Mouse (Mus musculus): ENCODE results near the gene Bst1. TPM values are rescaled to one million over a fixed set of nuclear protein-coding genes. Genes with fewer than 3 reads are reported as not detected.
A peak's percentile ranks its signal among the peaks of the same experiment; 100 is the strongest.

Bst1 gene
- 1.6 and 1.8 TPM in 2 replicates for polyA plus RNA-seq (2015; fragmentation: Nextera tagmentation; extraction: Ambion mirVana)

DNA sequence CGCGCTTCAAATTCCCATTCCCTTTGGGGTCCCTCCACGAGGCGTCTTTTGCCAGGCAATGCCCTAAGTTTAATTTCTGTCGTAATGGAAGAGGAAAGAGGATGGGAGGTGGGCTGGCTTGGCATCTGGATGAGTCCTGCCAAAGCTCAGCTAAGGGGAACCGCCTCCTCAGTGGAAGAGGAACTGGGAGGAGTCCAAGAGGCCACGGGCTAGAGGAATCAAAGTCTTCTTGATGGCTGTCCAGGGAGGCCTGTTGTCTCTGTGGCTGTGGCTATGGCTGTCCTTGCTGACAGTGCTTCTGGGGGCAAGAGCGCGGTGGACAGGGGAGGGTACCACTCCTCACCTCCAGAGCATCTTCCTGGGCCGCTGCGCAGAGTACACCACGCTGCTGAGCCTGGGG lies at the start of gene Bst1:
TSS of gene Bst1 (plus strand) at position 191 of the 400 bp plus-strand sequence.
- 46% methylated on average over 12 of the region's 12 CpGs for WGBS (ENCODE audit: insufficient replicate concordance)
- Histone ChIP-seq H3K4me2 (ENCODE audit: low read depth, low read length) (no peak within 1 kb of the TSS), H3K9ac (ENCODE audit: low read depth, low read length) (no peak within 1 kb of the TSS), H3K36me3 (ENCODE audit: control insufficient read depth, insufficient read depth) (no peaks in the 10 kb centered on the region), H3K27me3 (ENCODE audit: control insufficient read depth, insufficient read depth, low read depth, low read length) (no peaks in the 10 kb centered on the region), H3K4me3 (ENCODE audit: low read depth, low read length) (0 out of 2 replicates have a peak within 1 kb of the TSS, but pooled peaks have one; percentile 13), H3K27ac (ENCODE audit: low read length) (no peak within 1 kb of the TSS), H3K9me3 (replicated peaks; ENCODE audit: control insufficient read depth, low read length) (no peaks in the 10 kb centered on the region), H3K4me1 (ENCODE audit: control insufficient read depth, low read depth, low read length) (no peaks in the 10 kb centered on the region; the same call in 1 of the 2 replicates)
- ATAC-seq (ENCODE audit: low read depth), result no peak

- no peak overlapping the region for H3K4me2 ChIP-seq (ENCODE audit: low read depth, low read length)
- H3K27me3 ChIP-seq (ENCODE audit: control insufficient read depth, insufficient read depth, low read depth, low read length), result no peaks in the 10 kb centered on the region
- no peak overlapping the region for H3K4me3 ChIP-seq (ENCODE audit: low read depth, low read length)
- H3K9ac ChIP-seq (ENCODE audit: low read depth, low read length), result no peak overlapping the region
- WGBS (ENCODE audit: insufficient replicate concordance), result 46% methylated on average over 3 of the region's 3 CpGs
- ATAC-seq (ENCODE audit: low read depth), result no peak
- no peak overlapping the region for H3K27ac ChIP-seq (ENCODE audit: low read length)
- H3K4me1 ChIP-seq (ENCODE audit: control insufficient read depth, low read depth, low read length), result no peaks in the 10 kb centered on the region
- no peaks in the 10 kb centered on the region for H3K9me3 ChIP-seq (replicated peaks; ENCODE audit: control insufficient read depth, low read length)
- peaks cover 5% of the 10 kb centered on the region for H3K36me3 ChIP-seq (ENCODE audit: control insufficient read depth, insufficient read depth)
Measured at GRCm38 (mm10) chr5:43770618-43771354, 47.9 kb upstream of the Bst1 start.

GRCm38 (mm10) chr5:43771555-43771954 lies 47.1 kb upstream of the Bst1 start:
- Histone ChIP-seq H3K9ac (ENCODE audit: low read depth, low read length) (no peak overlapping the region), H3K4me2 (ENCODE audit: low read depth, low read length) (no peak overlapping the region), H3K27ac (ENCODE audit: low read length) (no peak overlapping the region), H3K36me3 (ENCODE audit: control insufficient read depth, insufficient read depth) (peaks cover 5% of the 10 kb centered on the region), H3K4me1 (ENCODE audit: control insufficient read depth, low read depth, low read length) (peaks cover 3% of the 10 kb centered on the region), H3K4me3 (ENCODE audit: low read depth, low read length) (no peak overlapping the region), H3K27me3 (ENCODE audit: control insufficient read depth, insufficient read depth, low read depth, low read length) (no peaks in the 10 kb centered on the region), H3K9me3 (replicated peaks; ENCODE audit: control insufficient read depth, low read length) (no peaks in the 10 kb centered on the region)
- WGBS (ENCODE audit: insufficient replicate concordance), result 66% methylated on average over 3 of the region's 3 CpGs
- ATAC-seq (ENCODE audit: low read depth), result no peak

DNA sequence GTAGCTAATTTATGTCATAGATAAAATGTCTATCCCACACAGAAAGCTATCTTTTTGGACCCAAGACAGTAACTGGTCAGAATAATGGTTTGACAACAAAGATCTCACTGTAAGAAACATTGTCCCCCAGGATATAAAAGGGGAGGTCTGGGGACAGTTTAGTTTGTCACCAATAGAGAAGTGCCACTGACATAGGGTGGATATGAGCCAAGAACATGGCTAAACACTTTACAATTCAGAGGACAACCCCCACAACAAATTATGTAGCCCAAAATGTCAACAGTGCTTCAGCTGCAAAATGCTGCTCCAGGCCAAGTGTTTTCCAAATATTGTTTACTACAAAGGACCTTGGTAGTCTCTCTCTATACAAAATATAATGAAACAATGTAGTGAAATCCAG lies 42.3 kb upstream of the Bst1 start:
- H3K9ac ChIP-seq (ENCODE audit: low read depth, low read length), result no peak overlapping the region
- no peak for ATAC-seq (ENCODE audit: low read depth)
- no peaks in the 10 kb centered on the region for H3K36me3 ChIP-seq (ENCODE audit: control insufficient read depth, insufficient read depth)
- H3K4me3 ChIP-seq (ENCODE audit: low read depth, low read length), result no peak overlapping the region
- no peaks in the 10 kb centered on the region for H3K9me3 ChIP-seq (replicated peaks; ENCODE audit: control insufficient read depth, low read length)
- peaks cover 8% of the 10 kb centered on the region for H3K4me1 ChIP-seq (ENCODE audit: control insufficient read depth, low read depth, low read length)
- H3K27ac ChIP-seq (ENCODE audit: low read length), result no peak overlapping the region
- no peaks in the 10 kb centered on the region for H3K27me3 ChIP-seq (ENCODE audit: control insufficient read depth, insufficient read depth, low read depth, low read length)
- no peak overlapping the region for H3K4me2 ChIP-seq (ENCODE audit: low read depth, low read length)

- H3K4me2 ChIP-seq (ENCODE audit: low read depth, low read length), result no peak overlapping the region
- H3K36me3 ChIP-seq (ENCODE audit: control insufficient read depth, insufficient read depth), result no peaks in the 10 kb centered on the region
- no peaks in the 10 kb centered on the region for H3K9me3 ChIP-seq (replicated peaks; ENCODE audit: control insufficient read depth, low read length)
- WGBS (ENCODE audit: insufficient replicate concordance), result 30% methylated on average over 1 of the region's 1 CpGs
- ATAC-seq (ENCODE audit: low read depth), result no peak
- no peak overlapping the region for H3K27ac ChIP-seq (ENCODE audit: low read length)
- no peak overlapping the region for H3K4me3 ChIP-seq (ENCODE audit: low read depth, low read length)
- H3K27me3 ChIP-seq (ENCODE audit: control insufficient read depth, insufficient read depth, low read depth, low read length), result no peaks in the 10 kb centered on the region
- no peak overlapping the region for H3K9ac ChIP-seq (ENCODE audit: low read depth, low read length)
- peaks cover 8% of the 10 kb centered on the region for H3K4me1 ChIP-seq (ENCODE audit: control insufficient read depth, low read depth, low read length)
Measured at GRCm38 (mm10) chr5:43776993-43777392, 41.7 kb upstream of the Bst1 start.

- H3K4me3 ChIP-seq (ENCODE audit: low read depth, low read length), result no peak overlapping the region
- H3K9me3 ChIP-seq (replicated peaks; ENCODE audit: control insufficient read depth, low read length), result no peaks in the 10 kb centered on the region
- no peak overlapping the region for H3K27ac ChIP-seq (ENCODE audit: low read length)
- WGBS (ENCODE audit: insufficient replicate concordance), result 34% methylated on average over 3 of the region's 3 CpGs
- no peak for ATAC-seq (ENCODE audit: low read depth)
- H3K4me1 ChIP-seq (ENCODE audit: control insufficient read depth, low read depth, low read length), result peaks cover 11% of the 10 kb centered on the region
- H3K36me3 ChIP-seq (ENCODE audit: control insufficient read depth, insufficient read depth), result no peaks in the 10 kb centered on the region
- H3K9ac ChIP-seq (ENCODE audit: low read depth, low read length), result no peak overlapping the region
- no peak overlapping the region for H3K4me2 ChIP-seq (ENCODE audit: low read depth, low read length)
- no peaks in the 10 kb centered on the region for H3K27me3 ChIP-seq (ENCODE audit: control insufficient read depth, insufficient read depth, low read depth, low read length)
Measured at GRCm38 (mm10) chr5:43778583-43778982, 40.1 kb upstream of the Bst1 start.

DNA sequence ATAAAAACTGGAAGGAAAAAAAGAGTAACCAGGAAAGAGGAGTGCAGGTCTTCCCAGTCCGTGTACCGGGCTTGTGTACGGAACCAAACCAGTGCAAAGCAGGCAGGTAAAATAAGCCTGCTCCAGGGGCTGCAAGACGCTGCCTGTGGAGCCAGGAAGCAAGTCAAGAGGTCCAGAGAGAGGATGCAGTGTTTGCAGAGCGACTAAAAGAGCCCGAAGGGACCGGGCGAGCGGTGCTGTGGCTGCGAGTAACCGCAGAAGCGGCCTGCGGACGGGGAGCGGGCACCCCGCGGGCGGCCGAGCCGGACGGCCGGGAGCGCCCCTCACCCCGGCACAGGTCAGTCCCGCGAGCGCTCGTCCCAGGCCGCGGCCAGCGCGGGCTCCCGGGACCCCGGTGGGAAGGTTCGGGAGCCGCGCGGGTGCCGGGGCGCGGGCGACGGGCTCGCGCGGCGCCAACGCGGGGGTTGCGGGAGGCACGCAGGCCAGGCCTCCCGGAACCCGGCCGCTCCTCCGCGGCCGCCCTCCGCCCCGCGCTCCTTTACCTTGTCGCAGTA lies 37.2 kb upstream of the Bst1 start:
- Histone ChIP-seq H3K9me3 (replicated peaks; ENCODE audit: control insufficient read depth, low read length) (no peaks in the 10 kb centered on the region), H3K36me3 (ENCODE audit: control insufficient read depth, insufficient read depth) (no peaks in the 10 kb centered on the region), H3K4me3 (ENCODE audit: low read depth, low read length) (peak overlapping the region; percentile 85), H3K27me3 (ENCODE audit: control insufficient read depth, insufficient read depth, low read depth, low read length) (no peaks in the 10 kb centered on the region), H3K4me1 (ENCODE audit: control insufficient read depth, low read depth, low read length) (peaks cover 9% of the 10 kb centered on the region), H3K9ac (ENCODE audit: low read depth, low read length) (peak overlapping the region; percentile 90), H3K27ac (ENCODE audit: low read length) (peak overlapping the region; percentile 75), H3K4me2 (ENCODE audit: low read depth, low read length) (peak overlapping the region; percentile 96)
- ATAC-seq (ENCODE audit: low read depth), result peak; percentile 56
- WGBS (ENCODE audit: insufficient replicate concordance), result under 1% methylated on average over 43 of the region's 61 CpGs

- peak overlapping the region; percentile 84 for H3K27ac ChIP-seq (ENCODE audit: low read length)
- H3K4me1 ChIP-seq (ENCODE audit: control insufficient read depth, low read depth, low read length), result peaks cover 9% of the 10 kb centered on the region
- H3K9ac ChIP-seq (ENCODE audit: low read depth, low read length), result peak overlapping the region; percentile 90
- peak; percentile 94 for ATAC-seq (ENCODE audit: low read depth)
- no peaks in the 10 kb centered on the region for H3K27me3 ChIP-seq (ENCODE audit: control insufficient read depth, insufficient read depth, low read depth, low read length)
- no peaks in the 10 kb centered on the region for H3K9me3 ChIP-seq (replicated peaks; ENCODE audit: control insufficient read depth, low read length)
- peak overlapping the region; percentile 85 for H3K4me3 ChIP-seq (ENCODE audit: low read depth, low read length)
- no peaks in the 10 kb centered on the region for H3K36me3 ChIP-seq (ENCODE audit: control insufficient read depth, insufficient read depth)
- H3K4me2 ChIP-seq (ENCODE audit: low read depth, low read length), result peak overlapping the region; percentile 96
- 3% methylated on average over 73 of the region's 82 CpGs for WGBS (ENCODE audit: insufficient replicate concordance)
Measured at GRCm38 (mm10) chr5:43781977-43782930, 36.4 kb upstream of the Bst1 start.

Measured in liver, embryonic 16.5 days (tissue).